Mouse (Mus musculus) embryo, embryonic 10 days (tissue): ENCODE measurements at regions not wholly inside any gene's neighbourhood (a gene's known extent, or its start where the extent isn't known, plus 50 kb on each side); places are given as distances from the start of the nearest gene placed in this dataset.

Experiments used
- DNase-seq: peaks from one replicate; pipeline ENCODE4 v3.0.0-alpha.2; 2015; ENCODE audit warnings: low spot score

DNA sequence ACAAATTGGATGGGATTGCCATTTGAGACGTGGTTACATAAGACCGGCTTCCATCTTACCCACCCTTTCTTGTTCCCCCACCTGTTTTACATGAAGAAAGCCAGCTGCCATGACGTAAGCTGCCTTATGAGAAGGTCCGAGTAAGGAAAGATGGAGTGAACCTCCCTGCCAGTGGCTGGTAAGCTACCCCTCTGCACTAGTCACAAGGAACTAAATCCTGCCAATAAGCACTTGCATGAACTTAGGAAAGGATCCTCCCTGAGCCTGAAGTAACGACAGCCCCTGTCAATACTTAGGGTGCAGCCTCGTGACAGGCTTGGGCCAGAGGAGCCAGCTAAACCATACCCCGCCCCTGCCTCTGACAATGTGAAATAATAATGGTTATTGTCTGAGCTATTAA, 62.8 kb upstream of the Gm47985 start:
- DNase-seq: no peak

DNA sequence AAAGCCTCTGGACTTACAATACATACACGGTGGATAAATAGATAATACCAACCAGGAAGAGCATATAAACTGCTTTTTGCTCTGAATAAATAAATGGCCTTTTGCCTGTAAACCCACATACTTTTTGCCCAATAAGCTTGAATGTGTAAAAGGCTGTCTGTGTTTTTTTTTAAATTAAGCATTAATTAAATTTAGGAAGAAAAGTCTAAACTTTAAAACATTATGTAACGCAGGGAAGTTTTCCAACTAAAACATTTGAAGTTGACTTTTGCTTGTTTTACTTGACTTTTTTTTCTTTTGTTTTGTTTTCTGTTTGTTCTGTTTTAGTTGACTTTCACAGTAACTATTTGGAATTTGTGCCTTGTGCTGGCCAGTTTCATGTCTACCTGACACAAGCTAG, 60.7 kb upstream of the Gm47985 start:
- no peak for DNase-seq

DNA sequence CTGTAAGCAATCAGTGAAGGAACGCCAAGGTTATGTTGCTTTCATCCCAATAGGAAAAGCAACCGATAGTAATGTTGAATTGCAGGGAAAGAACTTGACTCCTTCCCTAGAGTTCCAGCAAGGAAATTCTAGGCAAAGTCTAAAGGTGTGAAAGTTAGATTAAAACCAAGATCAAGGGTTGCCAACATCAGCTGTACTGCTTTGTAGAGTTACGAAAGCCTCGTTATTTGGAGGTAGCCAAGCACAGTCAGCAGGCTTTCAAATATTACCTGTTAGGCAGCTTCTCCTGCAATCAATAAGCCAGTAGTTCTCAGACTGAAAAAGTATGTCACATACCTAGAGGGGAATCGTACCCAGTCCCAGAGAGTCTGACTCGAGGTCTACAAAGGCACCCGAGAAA, 58.4 kb upstream of the Gm47985 start:
- no peak for DNase-seq

GRCm38 (mm10) chr1:151125028-151125659, 57.2 kb upstream of the Gm47985 start:
- DNase-seq: no peak

DNA sequence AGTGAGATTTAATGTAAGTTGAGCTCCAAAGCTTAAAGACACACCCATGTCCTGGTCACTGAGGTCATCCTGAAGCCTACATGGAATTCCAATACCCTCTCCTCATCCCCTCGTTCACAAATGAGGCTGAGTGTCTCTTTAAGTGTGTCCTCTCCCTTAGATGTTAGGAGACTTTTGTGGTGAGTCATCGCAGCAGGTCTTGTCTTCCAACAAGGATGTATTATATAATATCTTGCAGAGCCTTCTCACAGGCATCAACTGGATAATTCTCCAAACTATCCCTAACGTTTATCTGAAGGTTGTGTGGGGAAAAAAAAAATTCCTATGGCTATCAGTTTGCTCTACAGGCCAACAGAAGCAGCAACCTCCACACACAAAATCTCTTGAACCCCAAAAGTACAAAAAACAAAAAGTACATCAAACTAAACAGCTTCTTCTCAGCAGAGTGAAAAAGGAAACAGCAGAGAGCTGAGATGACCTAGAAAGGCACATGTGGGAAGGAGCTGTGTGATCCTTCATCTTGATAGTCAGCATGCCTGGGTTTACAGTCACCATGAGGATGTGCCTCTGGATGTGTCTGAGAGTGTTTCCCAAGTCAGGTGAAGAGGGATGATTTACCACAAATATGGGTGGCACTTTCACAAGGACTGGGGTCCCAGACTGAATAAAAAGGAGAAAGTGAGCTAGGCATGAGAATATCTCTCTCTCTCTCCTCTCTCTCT, 56.4 kb upstream of the Gm47985 start:
- DNase-seq: no peak

GRCm38 (mm10) chr1:151126756-151127155, 55.6 kb upstream of the Gm47985 start:
- no peak for DNase-seq

DNA sequence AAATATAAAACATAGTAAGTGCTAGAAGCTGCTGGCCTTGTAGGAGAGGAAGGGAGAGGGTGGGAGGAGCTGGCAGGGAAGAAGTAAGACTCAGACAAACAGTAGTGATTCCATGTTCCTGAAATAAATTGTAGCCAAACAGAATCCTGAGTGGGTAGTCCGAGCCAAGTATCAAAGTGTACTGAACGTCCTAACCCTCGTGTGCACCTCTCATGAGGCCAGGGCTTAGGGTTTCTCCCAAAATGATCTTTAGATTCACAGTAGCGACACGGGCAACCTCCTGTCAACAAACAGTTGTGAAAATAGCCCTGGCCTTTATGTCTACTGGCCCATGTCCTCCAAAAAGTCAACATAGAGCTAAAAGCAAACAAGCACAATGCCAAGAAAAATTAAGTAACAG, 54.3 kb upstream of the Gm47985 start:
- DNase-seq: no peak

GRCm38 (mm10) chr1:151128955-151129354, 53.4 kb upstream of the Gm47985 start:
- no peak for DNase-seq

GRCm38 (mm10) chr1:151130036-151130435, 52.3 kb upstream of the Gm47985 start:
- DNase-seq: no peak

- DNase-seq: no peak
These were observed 51.3 kb upstream of the Gm47985 start for GRCm38 (mm10) chr1:151130845-151131626.

GRCm38 (mm10) chr1:151131627-151132284, 50.6 kb upstream of the Gm47985 start:
- no peak for DNase-seq
